ENCODE assay signal across 21 mouse cellular contexts in the genomic region with DNA sequence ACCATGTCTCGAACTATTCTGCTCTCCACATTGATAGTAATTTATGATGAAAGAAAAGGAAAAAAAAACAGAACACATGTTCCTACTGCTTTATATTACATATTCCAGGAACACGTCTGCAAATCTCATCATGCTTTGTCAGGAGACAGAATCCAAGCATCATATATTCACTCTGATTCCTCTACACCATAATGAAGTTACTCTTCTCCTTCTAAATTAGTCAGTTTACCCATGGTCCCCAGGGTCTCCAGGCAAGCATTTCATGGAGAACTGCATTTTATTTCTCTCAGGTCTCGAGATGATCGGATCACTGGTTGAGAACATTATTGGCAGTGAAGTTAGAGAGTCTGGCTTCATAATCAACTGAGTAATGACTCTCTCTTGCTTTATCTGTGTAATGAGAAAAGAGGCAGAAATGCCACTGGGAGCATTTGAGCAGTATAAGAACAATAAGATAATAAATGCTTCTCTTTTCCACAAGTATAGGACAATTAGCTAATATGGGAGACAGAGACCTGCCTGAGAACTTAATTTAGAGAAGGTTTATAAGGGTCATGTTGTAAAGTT.
A peak's percentile ranks its signal among the peaks of the same experiment; 100 is the strongest.
DNase-seq lines count a peak whose midpoint lies in the region; ATAC-seq and TF ChIP-seq lines count a peak whose summit lies in the region.
"Had no signal": no experiment of that assay in that cellular context is flagged by ENCODE, and none has a peak within 500 bp of the region (broad histone marks: within the 10 kb centered on the region; RNA-seq: fewer than 3 reads in every experiment).

No protein-coding gene starts in this region.

- H3K4me2 ChIP-seq in embryonic facial prominence, embryonic 14.5 days (ENCODE audit: low read depth, low read length): no peak overlapping the region
- H3K4me2 ChIP-seq in limb, embryonic 13.5 days (replicated peaks): no peak overlapping the region
- H3K4me2 ChIP-seq in neural tube, embryonic 15.5 days: no peak overlapping the region
- H3K4me2 ChIP-seq: embryonic facial prominence, embryonic 13.5 days; forebrain, embryonic 13.5 days; heart, embryonic 12.5 days; hindbrain, embryonic 13.5 days had no signal

- H3K27me3 ChIP-seq in embryonic facial prominence, embryonic 14.5 days (replicated peaks; ENCODE audit: control insufficient read depth, insufficient read depth, low read length): no peaks in the 10 kb centered on the region
- H3K27me3 ChIP-seq in embryonic facial prominence, embryonic 10.5 days (replicated peaks; ENCODE audit: low read depth, poor library complexity, severe bottlenecking): no peaks in the 10 kb centered on the region
- no peaks in the 10 kb centered on the region for H3K27me3 ChIP-seq in limb, embryonic 13.5 days
- H3K27me3 ChIP-seq in limb, embryonic 10.5 days (ENCODE audit: low read depth, poor library complexity, severe bottlenecking): no peaks in the 10 kb centered on the region
- H3K27me3 ChIP-seq in neural tube, embryonic 15.5 days (replicated peaks): no peaks in the 10 kb centered on the region
- H3K27me3 ChIP-seq: embryonic facial prominence, embryonic 13.5 days; forebrain, embryonic 13.5 days; heart, embryonic 12.5 days; hindbrain, embryonic 13.5 days had no signal

- no peak overlapping the region for H3K4me3 ChIP-seq in embryonic facial prominence, embryonic 14.5 days (ENCODE audit: low read depth, low read length)
- H3K4me3 ChIP-seq in embryonic facial prominence, embryonic 10.5 days: no peak overlapping the region
- H3K4me3 ChIP-seq in limb, embryonic 13.5 days: no peak overlapping the region
- no peak overlapping the region for H3K4me3 ChIP-seq in limb, embryonic 10.5 days
- H3K4me3 ChIP-seq in neural tube, embryonic 15.5 days (replicated peaks): no peak overlapping the region
- H3K4me3 ChIP-seq in lung, adult 2 months (replicated peaks; ENCODE audit: extremely low read depth, low read depth, low read length): no peak overlapping the region
- H3K4me3 ChIP-seq: embryonic facial prominence, embryonic 13.5 days; forebrain, embryonic 13.5 days; gastrocnemius, adult 2 months; heart, embryonic 12.5 days; hindbrain, embryonic 13.5 days had no signal

- peak; percentile 53 for DNase-seq in embryonic facial prominence, embryonic 14.5 days (ENCODE audit: low spot score)
- DNase-seq in embryonic facial prominence, embryonic 10.5 days (ENCODE audit: low spot score): no peak
- no peak for DNase-seq in limb, embryonic 10.5 days (ENCODE audit: low spot score)
- DNase-seq in MN1 (ENCODE audit: low spot score): peak; percentile 6
- DNase-seq in lung, adult 2 months: no peak
- DNase-seq: adrenal gland, postnatal 10 days; B cell, adult 2 months; cerebellum, adult 11-12 months; cerebellum, adult 9-10 months; cerebellum, postnatal 25 days; gastrocnemius, adult 2 months; gastrocnemius, postnatal 25 days had no signal

- 67% methylated on average over 4 of the region's 4 CpGs for WGBS in embryonic facial prominence, embryonic 14.5 days
- 83% methylated on average over 4 of the region's 4 CpGs for WGBS in embryonic facial prominence, embryonic 10.5 days
- 54% methylated on average over 4 of the region's 4 CpGs for WGBS in limb, embryonic 13.5 days
- 89% methylated on average over 4 of the region's 4 CpGs for WGBS in limb, embryonic 10.5 days
- 41% methylated on average over 4 of the region's 4 CpGs for WGBS in neural tube, embryonic 15.5 days
- WGBS in lung, adult 2 months: 86% methylated on average over 4 of the region's 4 CpGs

- TF ChIP-seq CTCF in lung, adult 2 months (IDR thresholded peaks at IDR 0.05; ENCODE audit: insufficient read depth, low read length): no peak

- no peak overlapping the region for H3K9ac ChIP-seq in embryonic facial prominence, embryonic 14.5 days (ENCODE audit: low read depth, low read length)
- no peak overlapping the region for H3K9ac ChIP-seq in limb, embryonic 13.5 days
- H3K9ac ChIP-seq in neural tube, embryonic 15.5 days (replicated peaks): no peak overlapping the region
- H3K9ac ChIP-seq: embryonic facial prominence, embryonic 13.5 days; forebrain, embryonic 13.5 days; heart, embryonic 12.5 days; hindbrain, embryonic 13.5 days had no signal

- no peak for TF ChIP-seq POLR2A in lung, adult 2 months (IDR thresholded peaks at IDR 0.05; ENCODE audit: borderline replicate concordance, extremely low read depth, low read depth, low read length)

- H3K9me3 ChIP-seq in embryonic facial prominence, embryonic 14.5 days (ENCODE audit: control insufficient read depth, low read length): no peaks in the 10 kb centered on the region
- no peaks in the 10 kb centered on the region for H3K9me3 ChIP-seq in embryonic facial prominence, embryonic 10.5 days
- no peaks in the 10 kb centered on the region for H3K9me3 ChIP-seq in limb, embryonic 13.5 days
- no peaks in the 10 kb centered on the region for H3K9me3 ChIP-seq in limb, embryonic 10.5 days (replicated peaks)
- no peaks in the 10 kb centered on the region for H3K9me3 ChIP-seq in neural tube, embryonic 15.5 days (replicated peaks)
- H3K9me3 ChIP-seq: embryonic facial prominence, embryonic 13.5 days; forebrain, embryonic 13.5 days; G1E; heart, embryonic 12.5 days; hindbrain, embryonic 13.5 days had no signal

- H3K36me3 ChIP-seq in embryonic facial prominence, embryonic 14.5 days (ENCODE audit: control insufficient read depth, insufficient read depth, low read length): no peaks in the 10 kb centered on the region
- H3K36me3 ChIP-seq in embryonic facial prominence, embryonic 10.5 days (replicated peaks): no peaks in the 10 kb centered on the region
- no peaks in the 10 kb centered on the region for H3K36me3 ChIP-seq in limb, embryonic 13.5 days
- no peaks in the 10 kb centered on the region for H3K36me3 ChIP-seq in limb, embryonic 10.5 days
- no peaks in the 10 kb centered on the region for H3K36me3 ChIP-seq in neural tube, embryonic 15.5 days
- H3K36me3 ChIP-seq: embryonic facial prominence, embryonic 13.5 days; G1E; heart, embryonic 12.5 days; hindbrain, embryonic 13.5 days had no signal

- H3K4me1 ChIP-seq in embryonic facial prominence, embryonic 14.5 days (ENCODE audit: control insufficient read depth, insufficient read depth, low read length): no peaks in the 10 kb centered on the region
- no peaks in the 10 kb centered on the region for H3K4me1 ChIP-seq in embryonic facial prominence, embryonic 10.5 days
- H3K4me1 ChIP-seq in limb, embryonic 13.5 days: no peaks in the 10 kb centered on the region
- no peaks in the 10 kb centered on the region for H3K4me1 ChIP-seq in limb, embryonic 10.5 days
- no peaks in the 10 kb centered on the region for H3K4me1 ChIP-seq in neural tube, embryonic 15.5 days
- no peaks in the 10 kb centered on the region for H3K4me1 ChIP-seq in lung, adult 2 months (ENCODE audit: control insufficient read depth, insufficient read depth, low read length)
- H3K4me1 ChIP-seq: embryonic facial prominence, embryonic 13.5 days; forebrain, embryonic 13.5 days; heart, embryonic 12.5 days; hindbrain, embryonic 13.5 days had no signal

- ATAC-seq in embryonic facial prominence, embryonic 14.5 days (ENCODE audit: low read depth): 0 out of 2 replicates have a peak, but pooled peaks have one; percentile 33
- peak; percentile 36 for ATAC-seq in limb, embryonic 13.5 days (ENCODE audit: low FRiP score, low read depth)
- ATAC-seq in neural tube, embryonic 15.5 days (ENCODE audit: low FRiP score): peak; percentile 86
- ATAC-seq: CD4-positive, CD25-positive, alpha-beta regulatory T cell, adult 4 months; forebrain, embryonic 13.5 days; inflammation-experienced regulatory T-cells, adult 6 months had no signal

- H3K27ac ChIP-seq in embryonic facial prominence, embryonic 14.5 days (replicated peaks; ENCODE audit: low read depth, low read length): no peak overlapping the region
- no peak overlapping the region for H3K27ac ChIP-seq in embryonic facial prominence, embryonic 10.5 days (replicated peaks)
- no peak overlapping the region for H3K27ac ChIP-seq in limb, embryonic 13.5 days
- H3K27ac ChIP-seq in limb, embryonic 10.5 days: no peak overlapping the region; the same call in 1 of the 2 replicates
- no peak overlapping the region for H3K27ac ChIP-seq in neural tube, embryonic 15.5 days (replicated peaks)
- H3K27ac ChIP-seq: embryonic facial prominence, embryonic 13.5 days; forebrain, embryonic 13.5 days; gastrocnemius, adult 2 months; hindbrain, embryonic 13.5 days had no signal

Comparison
In these comparisons a context has a peak if more than half of its experiments do, and no peak if none do; other contexts are left out.
1. DNase-seq: peak in embryonic facial prominence, embryonic 14.5 days (single experiment) and MN1 (single experiment); none in embryonic facial prominence, embryonic 10.5 days (single experiment), limb, embryonic 10.5 days (single experiment) and lung, adult 2 months (single experiment).
2. ATAC-seq: peak in every context shown above with its lines; median percentile 86 in neural tube, embryonic 15.5 days; 36 in limb, embryonic 13.5 days; 33 in embryonic facial prominence, embryonic 14.5 days.